Mouse (Mus musculus): ENCODE measurements around the gene Wfdc15b. TPM values are rescaled to one million over a fixed set of nuclear protein-coding genes. Genes with fewer than 3 reads are reported as not detected.
A peak's percentile ranks its signal among the peaks of the same experiment; 100 is the strongest.

Wfdc15b gene
- polyA plus RNA-seq, 1 experiment from 2014 or later, result 31.3 TPM

DNA sequence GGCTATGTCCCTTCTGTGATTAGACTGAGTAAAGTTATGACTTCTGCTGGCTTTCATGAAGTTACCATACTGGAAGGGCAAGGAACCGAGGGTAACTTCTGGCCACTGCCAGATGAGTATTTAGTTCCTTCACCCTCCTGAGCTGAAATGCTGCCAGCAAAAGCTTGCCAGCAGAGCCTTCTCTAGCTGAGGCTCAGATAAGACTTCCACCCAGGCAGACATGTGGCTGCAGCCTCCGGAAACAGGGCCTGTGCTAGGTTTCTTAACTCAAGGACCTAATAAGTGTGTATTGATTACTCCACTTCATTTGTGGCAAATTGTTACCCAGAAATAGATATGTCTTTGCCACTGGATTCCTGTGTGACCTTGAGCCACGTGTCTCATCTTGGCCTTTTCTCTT is 48.1 kb downstream of the Wfdc15b start:
- no peak overlapping the region for H3K4me3 ChIP-seq (ENCODE audit: low read depth, low read length)
- DNase-seq (ENCODE audit: low spot score), result no peak
- H3K4me2 ChIP-seq (ENCODE audit: low read length), result no peak overlapping the region
- WGBS, result 74% methylated on average over 3 of the region's 3 CpGs
- H3K27me3 ChIP-seq (replicated peaks; ENCODE audit: control insufficient read depth, insufficient read depth, low read length), result peaks cover 43% of the 10 kb centered on the region
- no peaks in the 10 kb centered on the region for H3K36me3 ChIP-seq (ENCODE audit: control insufficient read depth, insufficient read depth, low read length)
- H3K9ac ChIP-seq (ENCODE audit: low read length), result no peak overlapping the region
- no peaks in the 10 kb centered on the region for H3K9me3 ChIP-seq (ENCODE audit: control insufficient read depth, low read length)
- no peak overlapping the region for H3K27ac ChIP-seq (ENCODE audit: low read depth)
- no peak for ATAC-seq (replicated peaks; ENCODE audit: low FRiP score, low TSS enrichment, low read depth)
- peaks cover 14% of the 10 kb centered on the region for H3K4me1 ChIP-seq (replicated peaks; ENCODE audit: control insufficient read depth, insufficient read depth, low read length)

DNA sequence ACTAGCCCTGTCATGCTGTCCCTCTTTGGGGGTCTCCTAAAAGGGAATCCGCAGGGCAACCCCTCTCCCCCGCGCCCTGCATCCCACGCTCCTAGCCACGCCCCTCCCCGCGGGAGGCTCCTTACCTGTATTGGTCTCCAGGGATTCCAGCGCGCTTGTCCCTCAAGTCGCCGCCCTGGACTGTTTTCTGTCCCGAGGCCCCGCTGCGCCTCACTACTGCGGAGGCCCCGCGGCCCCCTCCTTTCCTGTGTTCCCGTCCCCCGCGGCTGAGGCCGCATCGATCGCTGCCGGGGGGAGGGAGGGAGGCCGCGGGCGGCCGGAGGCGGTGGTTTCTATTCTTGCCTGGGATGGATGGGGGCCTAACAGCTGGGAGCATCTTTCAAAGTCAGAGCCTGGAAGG is 50.6 kb downstream of the Wfdc15b start, which contains the start of gene Kcns1:
Gene Kcns1, minus strand, starts transcription at position 212 of the 400 bp plus-strand sequence.
- Histone ChIP-seq H3K36me3 (ENCODE audit: control insufficient read depth, insufficient read depth, low read length) (no peaks in the 10 kb centered on the region), H3K4me1 (replicated peaks; ENCODE audit: control insufficient read depth, insufficient read depth, low read length) (peaks cover 16% of the 10 kb centered on the region), H3K27me3 (replicated peaks; ENCODE audit: control insufficient read depth, insufficient read depth, low read length) (peaks cover 66% of the 10 kb centered on the region), H3K27ac (ENCODE audit: low read depth) (no peak within 1 kb of the TSS), H3K9ac (ENCODE audit: low read length) (no peak within 1 kb of the TSS), H3K4me3 (ENCODE audit: low read depth, low read length) (peak within 1 kb of the TSS; percentile 30), H3K4me2 (ENCODE audit: low read length) (peak within 1 kb of the TSS; percentile 65), H3K9me3 (ENCODE audit: control insufficient read depth, low read length) (no peaks in the 10 kb centered on the region)
- WGBS, result 1% methylated on average over 29 of the region's 29 CpGs
- DNase-seq (ENCODE audit: low spot score) (no peak), ATAC-seq (replicated peaks; ENCODE audit: low FRiP score, low TSS enrichment, low read depth) (no peak)

DNA sequence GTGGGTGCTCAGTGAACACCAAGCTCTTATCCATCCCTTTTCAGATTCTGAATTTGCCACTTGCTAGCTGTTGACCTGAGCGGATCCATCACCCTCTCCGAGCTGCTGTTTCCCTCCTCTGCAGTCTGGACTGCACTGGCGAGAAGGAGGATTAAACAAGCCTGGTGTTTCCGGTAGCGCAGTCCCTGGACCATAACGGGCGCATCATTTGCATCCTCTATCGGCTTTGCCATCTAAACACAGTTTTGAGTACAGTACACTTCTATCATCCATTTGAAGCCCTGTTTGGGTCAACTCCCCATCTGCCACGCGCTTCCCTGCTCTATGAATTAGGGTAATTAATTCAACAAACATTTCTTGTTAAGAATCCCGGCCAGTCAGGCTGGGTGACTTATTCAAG is 51.1 kb downstream of the Wfdc15b start:
- Histone ChIP-seq H3K4me2 (ENCODE audit: low read length) (peak overlapping the region; percentile 65), H3K27me3 (replicated peaks; ENCODE audit: control insufficient read depth, insufficient read depth, low read length) (peaks cover 71% of the 10 kb centered on the region), H3K9ac (ENCODE audit: low read length) (no peak overlapping the region), H3K4me3 (ENCODE audit: low read depth, low read length) (peak overlapping the region; percentile 30; the same call in 1 of the 2 replicates), H3K9me3 (ENCODE audit: control insufficient read depth, low read length) (no peaks in the 10 kb centered on the region), H3K36me3 (ENCODE audit: control insufficient read depth, insufficient read depth, low read length) (no peaks in the 10 kb centered on the region), H3K4me1 (replicated peaks; ENCODE audit: control insufficient read depth, insufficient read depth, low read length) (peaks cover 16% of the 10 kb centered on the region), H3K27ac (ENCODE audit: low read depth) (no peak overlapping the region)
- ATAC-seq (replicated peaks; ENCODE audit: low FRiP score, low TSS enrichment, low read depth) (no peak), DNase-seq (ENCODE audit: low spot score) (no peak)
- 6% methylated on average over 11 of the region's 11 CpGs for WGBS

DNA sequence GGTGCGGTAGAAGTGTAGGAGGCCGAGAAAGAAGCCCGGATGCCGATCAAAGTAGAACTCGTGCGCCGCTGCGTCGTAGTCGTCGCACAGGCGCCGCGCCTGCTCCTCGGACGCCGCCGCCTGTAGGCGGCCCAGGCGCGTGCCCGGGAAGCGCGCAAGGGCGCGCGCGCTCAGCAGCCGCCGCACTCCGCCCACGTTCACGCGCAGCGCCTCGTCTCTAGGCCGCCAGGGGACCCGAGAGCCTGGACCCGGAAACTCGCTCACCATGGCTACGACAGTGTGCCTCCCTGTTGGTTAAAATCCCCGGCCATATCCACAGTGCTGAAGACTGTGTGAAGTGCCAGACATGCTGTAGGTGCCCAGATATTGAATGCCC is 52.9 kb downstream of the Wfdc15b start:
- DNase-seq (ENCODE audit: low spot score) (no peak), ATAC-seq (replicated peaks; ENCODE audit: low FRiP score, low TSS enrichment, low read depth) (peak; percentile 44)
- no peak overlapping the region for H3K9ac ChIP-seq (ENCODE audit: low read length)

DNA sequence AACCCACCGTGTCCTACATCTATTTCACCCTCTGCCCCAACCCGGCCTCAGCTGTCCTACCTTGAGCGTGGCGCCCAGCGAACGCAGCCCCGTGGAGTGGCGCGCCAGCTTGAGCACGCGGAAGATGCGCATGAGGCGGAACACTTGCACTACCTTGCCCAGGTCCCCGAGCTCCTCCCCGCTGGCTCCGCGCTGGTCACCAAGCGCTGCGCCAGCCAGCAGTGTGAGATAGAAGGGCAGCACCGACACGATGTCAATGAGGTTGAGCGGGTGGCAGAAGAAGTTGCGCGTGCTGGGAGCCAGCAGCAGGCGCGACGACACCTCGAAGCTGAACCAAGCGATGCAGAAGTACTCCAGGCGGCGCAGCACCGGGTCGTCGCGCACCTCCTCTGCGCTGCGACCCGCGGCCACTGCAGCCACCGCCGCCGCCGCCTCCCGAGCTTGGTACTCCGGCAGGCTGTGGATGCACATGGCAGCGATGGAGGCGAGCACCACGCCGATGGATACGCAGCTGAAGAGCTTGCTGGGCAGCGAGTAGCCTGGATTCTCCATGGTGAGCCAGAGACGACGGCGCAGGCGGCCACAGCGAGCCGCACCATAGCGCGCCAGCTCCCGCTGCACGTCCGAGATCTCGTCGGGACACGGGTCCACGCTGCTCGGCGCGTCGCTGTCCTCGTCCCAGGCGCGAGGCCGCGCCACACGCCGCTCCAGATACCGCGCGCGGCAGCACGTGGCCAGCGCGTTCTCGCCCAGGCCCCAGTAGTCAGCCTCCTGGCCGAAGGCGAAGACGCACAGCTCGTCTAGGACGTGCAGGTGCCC is 53.5 kb downstream of the Wfdc15b start:
- Histone ChIP-seq H3K36me3 (ENCODE audit: control insufficient read depth, insufficient read depth, low read length) (no peaks in the 10 kb centered on the region), H3K9ac (ENCODE audit: low read length) (no peak overlapping the region; the same call in 1 of the 2 replicates), H3K9me3 (ENCODE audit: control insufficient read depth, low read length) (no peaks in the 10 kb centered on the region), H3K27ac (ENCODE audit: low read depth) (no peak overlapping the region), H3K4me3 (ENCODE audit: low read depth, low read length) (peak overlapping the region; percentile 31), H3K4me1 (replicated peaks; ENCODE audit: control insufficient read depth, insufficient read depth, low read length) (peaks cover 16% of the 10 kb centered on the region), H3K27me3 (replicated peaks; ENCODE audit: control insufficient read depth, insufficient read depth, low read length) (peaks cover 71% of the 10 kb centered on the region), H3K4me2 (ENCODE audit: low read length) (peak overlapping the region; percentile 52)
- peak; percentile 43 for ATAC-seq (replicated peaks; ENCODE audit: low FRiP score, low TSS enrichment, low read depth)
- peak; percentile 62 for DNase-seq (ENCODE audit: low spot score)
- 12% methylated on average over 90 of the region's 90 CpGs for WGBS

More for the DNA sequence above, 52.9 kb downstream of the Wfdc15b start:
- Histone ChIP-seq H3K4me2 (ENCODE audit: low read length) (peak overlapping the region; percentile 52), H3K4me3 (ENCODE audit: low read depth, low read length) (peak overlapping the region; percentile 31), H3K9me3 (ENCODE audit: control insufficient read depth, low read length) (no peaks in the 10 kb centered on the region), H3K4me1 (replicated peaks; ENCODE audit: control insufficient read depth, insufficient read depth, low read length) (peaks cover 16% of the 10 kb centered on the region), H3K27ac (ENCODE audit: low read depth) (no peak overlapping the region), H3K36me3 (ENCODE audit: control insufficient read depth, insufficient read depth, low read length) (no peaks in the 10 kb centered on the region), H3K27me3 (replicated peaks; ENCODE audit: control insufficient read depth, insufficient read depth, low read length) (peaks cover 73% of the 10 kb centered on the region)
- WGBS, result 8% methylated on average over 37 of the region's 42 CpGs

DNA sequence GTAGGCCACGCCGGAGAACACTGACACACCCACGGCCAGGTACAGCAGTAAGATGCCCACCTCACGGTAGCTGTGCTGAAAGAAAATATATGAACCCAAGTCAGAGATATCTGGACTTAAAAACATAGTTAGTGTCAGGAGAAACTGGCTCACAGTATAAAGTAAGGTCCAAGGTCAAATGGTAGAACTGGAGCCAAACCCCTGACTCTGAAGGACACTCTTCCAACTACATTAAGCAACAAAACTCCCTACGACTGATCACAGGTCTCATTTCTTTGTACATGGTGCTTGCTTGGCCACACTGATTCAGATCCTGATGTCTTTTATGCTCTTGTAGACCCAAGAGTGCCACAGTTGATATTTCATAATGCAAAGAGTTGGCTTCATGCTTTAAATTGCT is 56.5 kb downstream of the Wfdc15b start:
- H3K4me1 ChIP-seq (replicated peaks; ENCODE audit: control insufficient read depth, insufficient read depth, low read length), result 0 out of 2 replicates have a peak, but pooled peaks cover 5% of the 10 kb centered on the region
- no peak for DNase-seq (ENCODE audit: low spot score)
- no peak for ATAC-seq (replicated peaks; ENCODE audit: low FRiP score, low TSS enrichment, low read depth)
- H3K27me3 ChIP-seq (replicated peaks; ENCODE audit: control insufficient read depth, insufficient read depth, low read length), result peaks cover 48% of the 10 kb centered on the region
- no peaks in the 10 kb centered on the region for H3K9me3 ChIP-seq (ENCODE audit: control insufficient read depth, low read length)
- no peaks in the 10 kb centered on the region for H3K36me3 ChIP-seq (ENCODE audit: control insufficient read depth, insufficient read depth, low read length)
- H3K4me2 ChIP-seq (ENCODE audit: low read length), result no peak overlapping the region
- no peak overlapping the region for H3K4me3 ChIP-seq (ENCODE audit: low read depth, low read length)
- 91% methylated on average over 5 of the region's 5 CpGs for WGBS
- H3K9ac ChIP-seq (ENCODE audit: low read length), result no peak overlapping the region
- no peak overlapping the region for H3K27ac ChIP-seq (ENCODE audit: low read depth)

Other genes starting within 250 kb of the Wfdc15b start
- gene Ywhab, start 226.7 kb downstream of the Wfdc15b start, polyA plus RNA-seq (2014; fragmentation: Nextera tagmentation; extraction: Ambion mirVana), result 286 and 289 TPM in 2 replicates
- 0.73 and 1.5 TPM in 2 replicates for gene Pabpc1l, start 196.2 kb downstream of the Wfdc15b start, polyA plus RNA-seq (2014; fragmentation: Nextera tagmentation; extraction: Ambion mirVana)
- 27.8 and 29.1 TPM in 2 replicates for gene Stk4, start 151.3 kb downstream of the Wfdc15b start, polyA plus RNA-seq (2014; fragmentation: Nextera tagmentation; extraction: Ambion mirVana)
- 65.9 and 69.4 TPM in 2 replicates for gene Tomm34, start 150.5 kb downstream of the Wfdc15b start, polyA plus RNA-seq (2014; fragmentation: Nextera tagmentation; extraction: Ambion mirVana)
- 0.12 and 0.43 TPM in 2 replicates for gene Kcns1, start 50.5 kb downstream of the Wfdc15b start, polyA plus RNA-seq (2014; fragmentation: Nextera tagmentation; extraction: Ambion mirVana)
- gene Wfdc5, start 38.9 kb downstream of the Wfdc15b start, polyA plus RNA-seq (2014; fragmentation: Nextera tagmentation; extraction: Ambion mirVana), result not detected in 2 replicates
- gene Wfdc12, start 31.1 kb downstream of the Wfdc15b start, polyA plus RNA-seq (2014; fragmentation: Nextera tagmentation; extraction: Ambion mirVana), result not detected in 2 replicates
- not detected in 2 replicates for gene Wfdc15a, start 21.5 kb downstream of the Wfdc15b start, polyA plus RNA-seq (2014; fragmentation: Nextera tagmentation; extraction: Ambion mirVana)
- not detected in 2 replicates for gene Svs2, start 16.8 kb upstream of the Wfdc15b start, polyA plus RNA-seq (2014; fragmentation: Nextera tagmentation; extraction: Ambion mirVana)
- not detected in 2 replicates for gene Svs3b, start 35.0 kb upstream of the Wfdc15b start, polyA plus RNA-seq (2014; fragmentation: Nextera tagmentation; extraction: Ambion mirVana)
- gene Svs4, start 56.8 kb upstream of the Wfdc15b start, polyA plus RNA-seq (2014; fragmentation: Nextera tagmentation; extraction: Ambion mirVana), result not detected in 2 replicates
- gene Svs3a, start 67.6 kb upstream of the Wfdc15b start, polyA plus RNA-seq (2014; fragmentation: Nextera tagmentation; extraction: Ambion mirVana), result not detected in 2 replicates
- gene Svs6, start 95.1 kb upstream of the Wfdc15b start, polyA plus RNA-seq (2014; fragmentation: Nextera tagmentation; extraction: Ambion mirVana), result not detected in 2 replicates
- 0.31 TPM in 1 of 2 replicates, not detected in the other for gene Svs5, start 111.1 kb upstream of the Wfdc15b start, polyA plus RNA-seq (2014; fragmentation: Nextera tagmentation; extraction: Ambion mirVana)
- 0.32 TPM in 1 of 2 replicates, not detected in the other for gene Slpi, start 167.4 kb upstream of the Wfdc15b start, polyA plus RNA-seq (2014; fragmentation: Nextera tagmentation; extraction: Ambion mirVana)
- gene Rbpjl, start 181.5 kb upstream of the Wfdc15b start, polyA plus RNA-seq (2014; fragmentation: Nextera tagmentation; extraction: Ambion mirVana), result 0.07 and 10.4 TPM in 2 replicates
- 1.7 and 1.9 TPM in 2 replicates for gene Matn4, start 183.5 kb upstream of the Wfdc15b start, polyA plus RNA-seq (2014; fragmentation: Nextera tagmentation; extraction: Ambion mirVana)
- 104 and 110 TPM in 2 replicates for gene Sdc4, start 222.2 kb upstream of the Wfdc15b start, polyA plus RNA-seq (2014; fragmentation: Nextera tagmentation; extraction: Ambion mirVana)
- 65.2 and 67.2 TPM in 2 replicates for gene Sys1, start 235.3 kb upstream of the Wfdc15b start, polyA plus RNA-seq (2014; fragmentation: Nextera tagmentation; extraction: Ambion mirVana)
- gene Gm20458, start 239.3 kb upstream of the Wfdc15b start, polyA plus RNA-seq (2014; fragmentation: Nextera tagmentation; extraction: Ambion mirVana), result 11.6 and 17.4 TPM in 2 replicates

All from intestine, embryonic 14.5 days (tissue).